Mouse (Mus musculus) spleen, adult 2 months (tissue): Measurements from ENCODE around the gene Aldh1l1.

Experiments
- CTCF ChIP-seq: fragments of 200-500 bp; IDR thresholded peaks from 2 replicates; pipeline ENCODE4 v1.5.1; 2011; ENCODE audit warnings: mild to moderate bottlenecking, inconsistent platforms; ENCODE audit not compliant: insufficient read depth, insufficient read length, insufficient replicate concordance; ENCODE audit errors: extremely low read depth
- POLR2A ChIP-seq: fragments of 200-500 bp; IDR thresholded peaks from 2 replicates; pipeline ENCODE4 v1.6.1; 2011; ENCODE audit warnings: low read depth, low read length, inconsistent platforms

GRCm38 (mm10) chr6:90501222-90501940 lies 15.2 kb downstream of the Aldh1l1 start:
- TF ChIP-seq CTCF (no peak), POLR2A (no peak)
